8 mouse cellular contexts compared by ENCODE assay signal in the genomic region with DNA sequence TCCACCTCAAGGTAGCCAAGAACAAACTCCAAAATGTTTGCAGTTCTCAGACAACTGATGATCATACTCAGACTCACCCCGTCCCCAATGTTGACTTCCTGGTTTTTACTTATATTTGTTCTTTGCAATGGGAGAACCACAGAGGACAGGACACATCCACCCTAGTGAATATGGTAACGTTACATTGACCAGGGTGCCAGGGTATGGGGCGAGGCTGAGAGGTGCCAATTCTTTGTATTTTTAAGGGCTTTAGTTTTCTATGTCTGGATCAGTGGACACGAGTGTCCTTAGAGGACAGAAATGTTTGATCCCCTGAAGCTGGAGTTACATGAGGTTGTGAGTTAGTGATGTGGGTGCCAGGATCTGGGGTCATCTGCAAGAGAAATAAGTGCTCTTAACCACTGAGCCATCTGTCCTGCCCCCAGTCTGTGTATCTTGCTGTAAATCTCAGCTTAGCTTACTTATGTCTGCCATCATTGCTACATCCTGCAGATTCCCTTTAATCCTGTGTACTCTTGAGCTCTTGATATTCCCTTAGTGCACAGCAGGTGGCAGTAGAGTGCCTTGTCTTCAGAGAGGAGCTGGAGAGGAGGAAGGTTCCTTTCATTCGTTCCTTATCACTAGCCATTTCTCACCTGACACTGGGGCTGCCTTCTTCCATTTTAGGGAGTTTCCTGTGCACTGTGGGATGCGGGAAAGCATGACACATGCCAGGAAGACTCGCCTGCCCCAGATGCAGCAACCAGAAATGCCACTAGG. TPM values are rescaled to one million over a fixed set of nuclear protein-coding genes. Genes with fewer than 3 reads are reported as not detected.
DNase-seq lines count a peak whose midpoint lies in the region; ATAC-seq and TF ChIP-seq lines count a peak whose summit lies in the region.

No protein-coding gene starts in this region.

- no peak overlapping the region for H3ac ChIP-seq in C2C12 (ENCODE audit: control insufficient read depth, insufficient read length, low read depth)

- H3K27ac ChIP-seq in heart, embryonic 15.5 days: no peak overlapping the region
- no peak overlapping the region for H3K27ac ChIP-seq in liver, embryonic 12.5 days
- H3K27ac ChIP-seq in stomach, embryonic 15.5 days: no peak overlapping the region

- H3K27me3 ChIP-seq in C2C12 (ENCODE audit: control insufficient read depth, insufficient read depth, insufficient read length): no peaks in the 10 kb centered on the region
- no peaks in the 10 kb centered on the region for H3K27me3 ChIP-seq in heart, embryonic 15.5 days
- H3K27me3 ChIP-seq in liver, embryonic 12.5 days (replicated peaks): no peaks in the 10 kb centered on the region
- H3K27me3 ChIP-seq in stomach, embryonic 15.5 days (replicated peaks): no peaks in the 10 kb centered on the region

- WGBS in heart, embryonic 15.5 days: 29% methylated on average over 7 of the region's 7 CpGs
- WGBS in liver, embryonic 12.5 days (ENCODE audit: insufficient replicate concordance): 21% methylated on average over 7 of the region's 7 CpGs
- 31% methylated on average over 7 of the region's 7 CpGs for WGBS in stomach, embryonic 15.5 days

- H3K4me2 ChIP-seq in heart, embryonic 15.5 days: no peak overlapping the region
- H3K4me2 ChIP-seq in liver, embryonic 12.5 days: no peak overlapping the region
- no peak overlapping the region for H3K4me2 ChIP-seq in stomach, embryonic 15.5 days

- H3K79me3 ChIP-seq in C2C12 (ENCODE audit: low read depth): no peaks in the 10 kb centered on the region

- H3K36me3 ChIP-seq in C2C12 (ENCODE audit: control insufficient read depth, insufficient read depth): no peaks in the 10 kb centered on the region
- H3K36me3 ChIP-seq in heart, embryonic 15.5 days: peaks cover 10% of the 10 kb centered on the region
- H3K36me3 ChIP-seq in liver, embryonic 12.5 days: peaks cover 3% of the 10 kb centered on the region
- peaks cover 3% of the 10 kb centered on the region; the same call in 1 of the 2 replicates for H3K36me3 ChIP-seq in stomach, embryonic 15.5 days

- peak; percentile 60; the same call in 1 of the 2 replicates for ATAC-seq in erythroid progenitor cell, adult 5-6 weeks (replicated peaks; ENCODE audit: low FRiP score, poor library complexity, severe bottlenecking)
- peak; percentile 25; the same call in 1 of the 2 replicates for ATAC-seq in heart, embryonic 15.5 days (replicated peaks; ENCODE audit: insufficient number of reproducible peaks, insufficient read depth, low FRiP score, low read depth)
- ATAC-seq in liver, embryonic 12.5 days: peak; percentile 63; the same call in 1 of the 2 replicates
- peak; percentile 51; the same call in 1 of the 2 replicates for ATAC-seq in stomach, embryonic 15.5 days (ENCODE audit: insufficient read depth, low FRiP score, low read depth)

- H3K4me1 ChIP-seq in heart, embryonic 15.5 days (replicated peaks): peaks cover 3% of the 10 kb centered on the region
- H3K4me1 ChIP-seq in liver, embryonic 12.5 days: 0 out of 2 replicates have a peak, but pooled peaks cover 13% of the 10 kb centered on the region
- H3K4me1 ChIP-seq in stomach, embryonic 15.5 days: no peaks in the 10 kb centered on the region

- no peak overlapping the region for H3K9ac ChIP-seq in heart, embryonic 15.5 days
- H3K9ac ChIP-seq in liver, embryonic 12.5 days: no peak overlapping the region
- no peak overlapping the region for H3K9ac ChIP-seq in stomach, embryonic 15.5 days

- peak; percentile 94 for DNase-seq in brain, adult 2 months (ENCODE audit: low read depth, low spot score)
- DNase-seq in kidney, postnatal 14 days: peak; percentile 88
- DNase-seq in neural tube, embryonic 10.5 days (ENCODE audit: extremely low spot score, low spot score): peak; percentile 45

- H3K4me3 ChIP-seq in C2C12 (ENCODE audit: insufficient read depth, poor library complexity, severe bottlenecking): no peak overlapping the region
- H3K4me3 ChIP-seq in heart, embryonic 15.5 days: no peak overlapping the region
- H3K4me3 ChIP-seq in liver, embryonic 12.5 days: no peak overlapping the region
- H3K4me3 ChIP-seq in stomach, embryonic 15.5 days (replicated peaks): no peak overlapping the region

- H3K9me3 ChIP-seq in heart, embryonic 15.5 days (replicated peaks): no peaks in the 10 kb centered on the region
- H3K9me3 ChIP-seq in liver, embryonic 12.5 days (replicated peaks): no peaks in the 10 kb centered on the region
- no peaks in the 10 kb centered on the region for H3K9me3 ChIP-seq in stomach, embryonic 15.5 days

- no peaks in the 10 kb centered on the region for H3K79me2 ChIP-seq in C2C12 (ENCODE audit: control insufficient read depth, insufficient read depth)

- peak; percentile 26 for TF ChIP-seq CTCF in C2C12 (IDR thresholded peaks at IDR 0.05; ENCODE audit: control insufficient read depth, insufficient read depth, insufficient read length)

TF ChIP-seq in C2C12, 6 proteins besides CTCF, POLR2A, EP300 and RAD21:
- no peak for TF ChIP-seq FOSL1 (IDR thresholded peaks at IDR 0.05; ENCODE audit: insufficient read depth, low read length, poor library complexity, severe bottlenecking)

RNA-seq across cellular contexts. Expression of gene Zfp787, which starts 28.9 kb away (rescaled TPM):
- polyA plus RNA-seq in C2C12 (2012; fragmentation: generic; extraction: Trizol): 31.1 TPM
- total RNA-seq in erythroid progenitor cell, adult 5-6 weeks (2015; ENCODE audit: low replicate concordance): 16.8 and 18.4 TPM in 2 replicates
- 4.1 and 7.6 TPM in 2 replicates for total RNA-seq in erythroid progenitor cell, adult 5-6 weeks (2017; ENCODE audit: low replicate concordance)
- 19.8 and 25.2 TPM in 2 replicates for polyA plus RNA-seq in heart, embryonic 15.5 days (2015; fragmentation: Nextera tagmentation; extraction: Ambion mirVana)
- polyA plus RNA-seq in liver, embryonic 12.5 days (2016; fragmentation: Nextera tagmentation; extraction: Ambion mirVana): 17.3 and 18.0 TPM in 2 replicates
- polyA plus RNA-seq in stomach, embryonic 15.5 days (2015; fragmentation: Nextera tagmentation; extraction: Ambion mirVana): 26.0 and 28.1 TPM in 2 replicates

RNA-seq across cellular contexts. Expression of gene Zfp444, which starts 45.2 kb away (rescaled TPM):
- 30.9 TPM for polyA plus RNA-seq in C2C12 (2012; fragmentation: generic; extraction: Trizol)
- 0.42 TPM in 1 of 2 replicates, not detected in the other for total RNA-seq in erythroid progenitor cell, adult 5-6 weeks (2015; ENCODE audit: low replicate concordance)
- 4.2 and 11.6 TPM in 2 replicates for total RNA-seq in erythroid progenitor cell, adult 5-6 weeks (2017; ENCODE audit: low replicate concordance)
- polyA plus RNA-seq in heart, embryonic 15.5 days (2015; fragmentation: Nextera tagmentation; extraction: Ambion mirVana): 29.9 and 38.5 TPM in 2 replicates
- 25.5 and 26.3 TPM in 2 replicates for polyA plus RNA-seq in liver, embryonic 12.5 days (2016; fragmentation: Nextera tagmentation; extraction: Ambion mirVana)
- polyA plus RNA-seq in stomach, embryonic 15.5 days (2015; fragmentation: Nextera tagmentation; extraction: Ambion mirVana): 46.8 and 49.6 TPM in 2 replicates
